Mouse (Mus musculus): ENCODE data around the gene Bsn.
"Not testable (repeated sequence)": the region's sequence is repeated elsewhere in the genome, so short reads cannot be mapped to it uniquely, and the experiment has no call there.

Bsn gene

GRCm38 (mm10) chr9:108149817-108150216 is 40.4 kb downstream of the Bsn start:
- DNase-seq (ENCODE audit: low spot score in 2 of 2): no peak

GRCm38 (mm10) chr9:108147606-108148005 is 42.6 kb downstream of the Bsn start:
- DNase-seq (ENCODE audit: low spot score in 2 of 2): peak; percentile 43 to 48

- DNase-seq (ENCODE audit: low spot score in 2 of 2): peak; percentile 52 to 55
Observed at GRCm38 (mm10) chr9:108146451-108146850, 43.7 kb downstream of the Bsn start.

GRCm38 (mm10) chr9:108145740-108146139 is 44.4 kb downstream of the Bsn start:
- no peak for DNase-seq (ENCODE audit: low spot score in 2 of 2)

GRCm38 (mm10) chr9:108144371-108145270 is 45.6 kb downstream of the Bsn start:
- peak; percentile 52 for DNase-seq (ENCODE audit: low spot score in 2 of 2)

GRCm38 (mm10) chr9:108143470-108143869 is 46.7 kb downstream of the Bsn start:
- DNase-seq (ENCODE audit: low spot score in 2 of 2): no peak

GRCm38 (mm10) chr9:108141387-108141786 is 48.8 kb downstream of the Bsn start:
- no peak for DNase-seq (ENCODE audit: low spot score in 2 of 2)

- DNase-seq (ENCODE audit: low spot score in 2 of 2): no peak
Observed at GRCm38 (mm10) chr9:108139963-108140695, 50.1 kb downstream of the Bsn start.

- DNase-seq (ENCODE audit: low spot score in 2 of 2): no peak
Observed at GRCm38 (mm10) chr9:108139169-108139962, 50.8 kb downstream of the Bsn start.

GRCm38 (mm10) chr9:108138118-108138517 is 52.1 kb downstream of the Bsn start:
- DNase-seq (ENCODE audit: low spot score in 2 of 2): no peak

- DNase-seq (ENCODE audit: low spot score in 2 of 2): no peak
Observed at GRCm38 (mm10) chr9:108137523-108137922, 52.7 kb downstream of the Bsn start.

- DNase-seq (ENCODE audit: low spot score in 2 of 2): no peak
Observed at GRCm38 (mm10) chr9:108136930-108137462, 53.2 kb downstream of the Bsn start.

- peak in 1 of 2 experiments; percentile 60 for DNase-seq (ENCODE audit: low spot score in 2 of 2)
Observed at GRCm38 (mm10) chr9:108136225-108136624, 54.0 kb downstream of the Bsn start.

GRCm38 (mm10) chr9:108135679-108136078 is 54.5 kb downstream of the Bsn start:
- DNase-seq (ENCODE audit: low spot score in 2 of 2): not testable (repeated sequence)

GRCm38 (mm10) chr9:108133478-108133877 is 56.7 kb downstream of the Bsn start:
- no peak for DNase-seq (ENCODE audit: low spot score in 2 of 2)

- DNase-seq (ENCODE audit: low spot score in 2 of 2): no peak
Observed at GRCm38 (mm10) chr9:108132373-108132772, 57.8 kb downstream of the Bsn start.

- no peak for DNase-seq (ENCODE audit: low spot score in 2 of 2)
Observed at GRCm38 (mm10) chr9:108131502-108131901, 58.7 kb downstream of the Bsn start.

GRCm38 (mm10) chr9:108129042-108129948 is 60.9 kb downstream of the Bsn start:
- DNase-seq (ENCODE audit: low spot score in 2 of 2): no peak

GRCm38 (mm10) chr9:108128248-108128647 is 61.9 kb downstream of the Bsn start:
- no peak for DNase-seq (ENCODE audit: low spot score in 2 of 2)

- no peak for DNase-seq (ENCODE audit: low spot score in 2 of 2)
Observed at GRCm38 (mm10) chr9:108126436-108127180, 63.6 kb downstream of the Bsn start.
